9 mouse cellular contexts compared by ENCODE assay signal in the genomic region with DNA sequence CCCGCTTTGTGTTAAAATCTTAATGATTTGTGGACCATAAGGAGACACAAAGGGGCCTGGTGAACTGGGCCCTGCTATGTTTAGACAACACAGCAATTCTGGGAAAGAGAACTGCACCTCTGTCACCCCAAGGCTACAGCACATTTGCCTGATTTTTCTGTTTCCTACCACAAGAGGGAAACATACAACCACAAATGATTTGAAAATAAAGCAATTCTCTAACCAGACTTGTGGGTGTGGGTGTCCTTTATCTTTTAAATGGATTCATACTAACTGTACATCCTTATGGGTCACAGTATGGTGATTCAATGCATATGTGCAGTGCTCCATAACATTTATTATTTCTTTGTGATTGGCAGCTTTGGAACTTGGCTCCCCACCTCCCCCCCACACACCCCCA. TPM values are rescaled to one million over a fixed set of nuclear protein-coding genes. Genes with fewer than 3 reads are reported as not detected.
DNase-seq lines count a peak whose midpoint lies in the region; ATAC-seq and TF ChIP-seq lines count a peak whose summit lies in the region.
"Had no signal": no experiment of that assay in that cellular context is flagged by ENCODE, and none has a peak within 500 bp of the region (broad histone marks: within the 10 kb centered on the region; RNA-seq: fewer than 3 reads in every experiment).

No protein-coding gene starts in this region.

- peak; percentile 55 for TF ChIP-seq CTCF in heart, postnatal 0 days (IDR thresholded peaks at IDR 0.05; ENCODE audit: low read depth)

- no peak overlapping the region for H3K9ac ChIP-seq in heart, postnatal 0 days (replicated peaks; ENCODE audit: low read depth, low read length)
- no peak overlapping the region for H3K9ac ChIP-seq in heart, embryonic 12.5 days

- no peak; the same call in 1 of the 2 replicates for ATAC-seq in heart, postnatal 0 days (ENCODE audit: insufficient read depth, low read depth)
- ATAC-seq in CD4-positive, CD25-positive, alpha-beta regulatory T cell, adult 4 months: peak; percentile 68
- ATAC-seq in heart, embryonic 12.5 days (ENCODE audit: insufficient number of reproducible peaks, low FRiP score): no peak

- no peak overlapping the region for H3K4me3 ChIP-seq in heart, postnatal 0 days (ENCODE audit: low read depth, low read length)
- H3K4me3 ChIP-seq in heart, embryonic 12.5 days: no peak overlapping the region

- WGBS in heart, postnatal 0 days: 79% methylated on average over 1 of the region's 1 CpGs
- 69% methylated on average over 1 of the region's 1 CpGs for WGBS in heart, embryonic 12.5 days

- no peaks in the 10 kb centered on the region for H3K27me3 ChIP-seq in heart, postnatal 0 days (ENCODE audit: control insufficient read depth, insufficient read depth, low read length)
- H3K27me3 ChIP-seq in heart, embryonic 12.5 days (replicated peaks): no peaks in the 10 kb centered on the region

- intact Hi-C loops in heart, postnatal 10 days (cut with DNase I): loop anchor here (1.0 to 5.0 kb wide), 3 partner anchors 145 to 592 kb away; no protein-coding TSS in a partner anchor
- intact Hi-C loops in heart, postnatal 25 days (cut with DNase I): loop anchor here (5.0 to 10.0 kb wide), 2 partner anchors 58 to 460 kb away; no protein-coding TSS in a partner anchor

- H3K36me3 ChIP-seq in heart, postnatal 0 days (replicated peaks; ENCODE audit: control insufficient read depth, insufficient read depth, low read length): peaks cover 7% of the 10 kb centered on the region; the same call in 1 of the 2 replicates
- H3K36me3 ChIP-seq in heart, embryonic 12.5 days: peaks cover 12% of the 10 kb centered on the region

- no peak overlapping the region for H3K4me2 ChIP-seq in heart, postnatal 0 days (ENCODE audit: low read depth, low read length)
- no peak overlapping the region for H3K4me2 ChIP-seq in heart, embryonic 12.5 days

- DNase-seq in heart, postnatal 0 days (ENCODE audit: low spot score): peak; percentile 56
- DNase-seq in heart, postnatal 10 days: no peak
- DNase-seq in embryo, embryonic 10 days (ENCODE audit: low spot score): peak; percentile 35
- peak; percentile 43 for DNase-seq in mesoderm, embryonic 11.5 days (ENCODE audit: low read depth, low spot score)
- DNase-seq in heart, postnatal 25 days (ENCODE audit: low spot score): no peak
- DNase-seq in cerebellum, adult 9-10 months: no peak
- DNase-seq: kidney, postnatal 36 days had no signal

- no peak overlapping the region for H3K27ac ChIP-seq in heart, postnatal 0 days (ENCODE audit: low read depth)
- no peak overlapping the region for H3K27ac ChIP-seq in heart, embryonic 12.5 days (ENCODE audit: poor library complexity, severe bottlenecking)

- no peak for TF ChIP-seq EP300 in heart, postnatal 0 days (IDR thresholded peaks at IDR 0.05; ENCODE audit: low read depth)

- H3K4me1 ChIP-seq in heart, postnatal 0 days (ENCODE audit: control insufficient read depth, insufficient read depth): peaks cover 4% of the 10 kb centered on the region; the same call in 1 of the 2 replicates
- H3K4me1 ChIP-seq in heart, embryonic 12.5 days (replicated peaks): peaks cover 13% of the 10 kb centered on the region

- H3K9me3 ChIP-seq in heart, postnatal 0 days (replicated peaks; ENCODE audit: control insufficient read depth, low read length): no peaks in the 10 kb centered on the region
- no peaks in the 10 kb centered on the region for H3K9me3 ChIP-seq in heart, embryonic 12.5 days (replicated peaks)

RNA-seq across cellular contexts. Expression of gene Itgb3bp, which starts 17.6 kb away (rescaled TPM):
- 1.1 and 9.7 TPM in 2 replicates for total RNA-seq in heart, postnatal 0 days (2014; rRNA removed; ENCODE audit: low replicate concordance)
- 26.2 and 28.4 TPM in 2 replicates for polyA plus RNA-seq in heart, postnatal 0 days (2015; fragmentation: Nextera tagmentation; extraction: Ambion mirVana)
- total RNA-seq in heart, postnatal 10 days (2021): 1 to 10 TPM; 7.6 to 8.8 TPM
- polyA plus RNA-seq in CD4-positive, CD25-positive, alpha-beta regulatory T cell, adult 4 months (2017; shearing (Covaris generic)): 10 to 100 TPM; 24.6 to 34.0 TPM
- 42.6 and 43.0 TPM in 2 replicates for polyA plus RNA-seq in heart, embryonic 12.5 days (2016; fragmentation: Nextera tagmentation; extraction: Ambion mirVana)
- 1 to 10 TPM; 6.1 to 6.6 TPM for total RNA-seq in heart, postnatal 25 days (2021)

RNA-seq across cellular contexts. Expression of gene Pgm1, which starts 18.0 kb away (rescaled TPM):
- 271 and 313 TPM in 2 replicates for total RNA-seq in heart, postnatal 0 days (2014; rRNA removed; ENCODE audit: low replicate concordance)
- 208 and 220 TPM in 2 replicates for polyA plus RNA-seq in heart, postnatal 0 days (2015; fragmentation: Nextera tagmentation; extraction: Ambion mirVana)
- total RNA-seq in heart, postnatal 10 days (2021): 100 to 1,000 TPM; 222 to 228 TPM
- polyA plus RNA-seq in CD4-positive, CD25-positive, alpha-beta regulatory T cell, adult 4 months (2017; shearing (Covaris generic)): 10 to 100 TPM; 34.0 to 59.5 TPM
- 247 and 258 TPM in 2 replicates for polyA plus RNA-seq in heart, embryonic 12.5 days (2016; fragmentation: Nextera tagmentation; extraction: Ambion mirVana)
- 100 to 1,000 TPM; 235 to 244 TPM for total RNA-seq in heart, postnatal 25 days (2021)

Comparison
In these comparisons a context has a peak if more than half of its experiments do, and no peak if none do; other contexts are left out.
1. DNase-seq: peak in heart, postnatal 0 days (single experiment), embryo, embryonic 10 days (single experiment) and mesoderm, embryonic 11.5 days (single experiment); none in heart, postnatal 10 days (0 of 2), heart, postnatal 25 days (single experiment) and cerebellum, adult 9-10 months (single experiment).